Mouse (Mus musculus) stomach, postnatal 0 days (tissue): ENCODE measurements around the gene Abcc4. TPM values are rescaled to one million over a fixed set of nuclear protein-coding genes. Genes with fewer than 3 reads are reported as not detected.
A peak's percentile ranks its signal among the peaks of the same experiment; 100 is the strongest.

ENCODE experiments used
- ATAC-seq: fragments of 200-750 bp; cut with Nextera tagmentation; 2 replicates; pipeline ENCODE4 v1.8.0; 2017; ENCODE audit not compliant: low FRiP score, low TSS enrichment
- DNase-seq: peaks from one replicate; pipeline ENCODE4 v3.0.0-alpha.2; 2016; ENCODE audit warnings: low spot score
- H3K27ac ChIP-seq: fragments of 300-500 bp; sonication (generic); replicated peaks from 2 replicates; pipeline ENCODE4 v1.5.1; 2014; ENCODE audit warnings: mild to moderate bottlenecking, control low read depth
- H3K27me3 ChIP-seq: fragments of 300-500 bp; sonication (generic); 2 replicates; pipeline ENCODE4 v1.6.1; 2014; ENCODE audit warnings: low read length; ENCODE audit not compliant: control insufficient read depth, insufficient read depth
- H3K36me3 ChIP-seq: fragments of 300-500 bp; sonication (generic); 2 replicates; pipeline ENCODE4 v1.6.1; 2014; ENCODE audit warnings: low read length, mixed read lengths; ENCODE audit not compliant: control insufficient read depth, insufficient read depth
- H3K4me1 ChIP-seq: fragments of 300-500 bp; sonication (generic); replicated peaks from 2 replicates; pipeline ENCODE4 v1.6.1; 2014; ENCODE audit warnings: antibody characterized with exemption; ENCODE audit not compliant: control insufficient read depth, insufficient read depth
- H3K4me2 ChIP-seq: fragments of 300-500 bp; sonication (generic); replicated peaks from 2 replicates; pipeline ENCODE4 v1.6.1; 2014; ENCODE audit warnings: low read depth, mild to moderate bottlenecking, control low read depth, moderate library complexity
- H3K4me3 ChIP-seq: fragments of 300-500 bp; sonication (generic); 2 replicates; pipeline ENCODE4 v1.5.1; 2014; ENCODE audit warnings: low read depth, low read length, control low read depth
- H3K9ac ChIP-seq: fragments of 300-500 bp; sonication (generic); 2 replicates; pipeline ENCODE4 v1.6.1; 2014; ENCODE audit warnings: mild to moderate bottlenecking, low read length, control low read depth, mixed read lengths
- H3K9me3 ChIP-seq: fragments of 300-500 bp; sonication (generic); 2 replicates; pipeline ENCODE4 v1.6.1; 2016; ENCODE audit warnings: low read length; ENCODE audit not compliant: control insufficient read depth
- CTCF ChIP-seq: IDR thresholded peaks from 2 replicates; pipeline ENCODE4 v1.5.1; 2016; ENCODE audit warnings: antibody characterized with exemption, low read depth, mild to moderate bottlenecking, moderate library complexity
- EP300 ChIP-seq: optimal IDR thresholded peaks from 2 replicates; pipeline ENCODE3; 2016; ENCODE audit warnings: antibody characterized with exemption
- WGBS: fragments of 180-500 bp; shearing (Covaris S2); extraction: QIAGEN DNeasy Blood & Tissue Kit; methylation state at CpG from one replicate; pipeline ENCODE4 v1.1.7; 2014; 5-methylcytosine and 5-hydroxymethylcytosine counted together
- polyA plus RNA-seq: library from polyadenylated mRNA; unstranded; fragments of >200 nt; fragmentation: Nextera tagmentation; extraction: Ambion mirVana; gene quantifications from 2 replicates; pipeline ENCODE4 v1.2.1, GENCODE M21; 2015

The Abcc4 gene
- polyA plus RNA-seq, 1 experiment from 2014 or later: 1.9 TPM

DNA sequence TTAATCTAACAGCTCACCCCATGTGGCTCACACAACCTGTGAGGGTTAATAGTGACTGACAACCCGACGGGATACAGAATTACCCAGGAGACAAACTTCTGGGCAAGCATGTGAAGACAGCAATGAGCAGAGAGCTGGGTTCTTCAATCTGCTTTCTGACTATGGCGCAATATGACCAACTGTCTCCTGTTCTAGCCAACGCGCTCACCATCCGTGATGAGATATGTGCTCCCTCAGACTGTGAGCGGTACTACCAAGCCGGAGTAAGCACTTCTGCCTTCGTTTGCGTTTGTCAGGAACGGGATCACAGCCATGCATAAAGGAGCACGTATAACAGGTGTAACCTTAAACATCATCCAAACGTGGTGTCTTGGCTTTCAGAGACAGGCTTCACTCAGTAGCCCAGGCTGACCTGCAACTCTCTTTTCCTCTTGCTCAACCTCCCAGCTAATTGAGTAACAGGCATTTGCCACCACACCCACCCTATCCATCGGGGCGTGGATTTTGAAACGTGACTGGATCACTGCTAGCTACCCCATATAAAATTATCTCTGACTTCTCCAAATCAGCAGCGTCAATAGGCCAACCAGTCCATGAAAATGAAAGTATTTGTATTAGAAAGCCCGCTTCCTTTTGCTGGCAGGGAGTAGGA is 43.3 kb downstream of the Abcc4 start:
- H3K4me3 ChIP-seq: no peak overlapping the region
- WGBS: 77% methylated on average over 18 of the region's 18 CpGs
- H3K27ac ChIP-seq: no peak overlapping the region
- ATAC-seq: no peak
- no peaks in the 10 kb centered on the region for H3K27me3 ChIP-seq
- no peak for DNase-seq
- H3K36me3 ChIP-seq: no peaks in the 10 kb centered on the region
- no peak overlapping the region for H3K9ac ChIP-seq
- H3K9me3 ChIP-seq: no peaks in the 10 kb centered on the region
- no peak overlapping the region for H3K4me2 ChIP-seq
- H3K4me1 ChIP-seq: no peaks in the 10 kb centered on the region
- TF ChIP-seq EP300 (no peak), CTCF (no peak)

DNA sequence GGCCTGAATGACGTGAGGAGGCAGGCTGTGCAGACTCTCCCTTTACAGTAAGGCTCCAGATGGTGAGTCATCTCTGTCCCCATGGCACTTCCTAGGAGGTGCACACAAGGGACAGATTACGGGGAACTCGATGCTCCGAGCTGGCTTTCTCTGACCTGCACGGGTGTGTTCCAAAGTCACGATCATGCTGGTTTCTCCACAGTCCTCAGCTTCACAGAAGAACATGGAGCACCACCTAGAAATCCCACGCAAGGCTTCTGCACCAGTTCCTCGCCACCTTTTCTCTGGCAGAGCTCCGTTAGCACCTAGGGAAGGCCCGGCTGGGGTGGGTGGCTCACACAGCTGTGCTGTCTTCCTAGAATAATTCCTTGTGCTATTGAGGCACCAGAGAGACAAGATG is 43.9 kb downstream of the Abcc4 start:
- no peak overlapping the region for H3K9ac ChIP-seq
- TF ChIP-seq CTCF: no peak
- no peak overlapping the region for H3K4me2 ChIP-seq
- H3K9me3 ChIP-seq: no peaks in the 10 kb centered on the region
- no peaks in the 10 kb centered on the region for H3K27me3 ChIP-seq
- DNase-seq (peak; percentile 61), ATAC-seq (peak; percentile 68)
- H3K36me3 ChIP-seq: no peaks in the 10 kb centered on the region
- H3K4me3 ChIP-seq: no peak overlapping the region
- no peaks in the 10 kb centered on the region for H3K4me1 ChIP-seq
- 63% methylated on average over 10 of the region's 10 CpGs for WGBS
- H3K27ac ChIP-seq: no peak overlapping the region

DNA sequence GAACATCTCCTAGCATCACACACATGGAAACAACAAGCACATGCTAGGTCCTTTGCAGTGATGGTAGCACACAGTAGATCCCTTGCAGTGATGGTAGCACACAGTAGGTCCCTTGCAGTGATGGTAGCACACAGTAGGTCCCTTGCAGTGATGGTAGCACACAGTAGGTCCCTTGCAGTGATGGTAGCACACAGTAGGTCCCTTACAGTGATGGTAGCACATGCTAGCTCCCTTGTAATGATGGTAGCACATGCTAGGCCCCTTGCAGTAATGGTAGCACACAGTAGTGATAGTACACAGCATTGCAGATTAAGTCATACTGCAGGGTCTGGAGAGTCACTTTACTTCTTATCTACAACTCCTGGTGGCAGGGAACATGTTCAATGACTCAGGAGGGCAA is 46.8 kb downstream of the Abcc4 start:
- no peak overlapping the region for H3K4me2 ChIP-seq
- H3K36me3 ChIP-seq: no peaks in the 10 kb centered on the region
- DNase-seq: no peak
- H3K27ac ChIP-seq: no peak overlapping the region
- H3K4me1 ChIP-seq: no peaks in the 10 kb centered on the region
- H3K27me3 ChIP-seq: no peaks in the 10 kb centered on the region
- no peak for ATAC-seq
- TF ChIP-seq EP300: no peak
- no peak for TF ChIP-seq CTCF
- H3K4me3 ChIP-seq: no peak overlapping the region
- no peak overlapping the region for H3K9ac ChIP-seq
- H3K9me3 ChIP-seq: no peaks in the 10 kb centered on the region

DNA sequence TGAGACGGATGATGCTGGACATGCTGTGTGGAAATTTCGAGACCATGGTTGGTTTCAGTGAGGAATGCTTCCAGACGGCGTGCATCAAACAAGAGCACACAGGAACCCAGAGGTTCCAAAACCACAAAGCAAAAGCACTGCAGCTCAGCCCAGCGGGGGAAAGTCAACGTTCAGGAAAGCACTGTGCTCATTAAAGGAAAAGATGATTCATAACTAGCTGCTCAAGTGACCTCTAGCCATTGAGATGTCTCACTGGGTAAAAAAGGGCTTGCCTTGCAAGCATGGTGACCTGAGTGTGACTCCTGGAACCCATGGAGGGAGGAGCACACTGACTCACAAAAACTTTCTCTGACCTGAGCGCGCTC is 47.7 kb downstream of the Abcc4 start:
- no peaks in the 10 kb centered on the region for H3K36me3 ChIP-seq
- no peak overlapping the region for H3K9ac ChIP-seq
- no peaks in the 10 kb centered on the region for H3K27me3 ChIP-seq
- no peak overlapping the region for H3K27ac ChIP-seq
- peak; percentile 65 for ATAC-seq
- DNase-seq: no peak
- H3K4me3 ChIP-seq: no peak overlapping the region
- TF ChIP-seq CTCF (no peak), EP300 (no peak)
- 60% methylated on average over 8 of the region's 8 CpGs for WGBS
- no peaks in the 10 kb centered on the region for H3K9me3 ChIP-seq
- H3K4me2 ChIP-seq: no peak overlapping the region
- H3K4me1 ChIP-seq: no peaks in the 10 kb centered on the region

DNA sequence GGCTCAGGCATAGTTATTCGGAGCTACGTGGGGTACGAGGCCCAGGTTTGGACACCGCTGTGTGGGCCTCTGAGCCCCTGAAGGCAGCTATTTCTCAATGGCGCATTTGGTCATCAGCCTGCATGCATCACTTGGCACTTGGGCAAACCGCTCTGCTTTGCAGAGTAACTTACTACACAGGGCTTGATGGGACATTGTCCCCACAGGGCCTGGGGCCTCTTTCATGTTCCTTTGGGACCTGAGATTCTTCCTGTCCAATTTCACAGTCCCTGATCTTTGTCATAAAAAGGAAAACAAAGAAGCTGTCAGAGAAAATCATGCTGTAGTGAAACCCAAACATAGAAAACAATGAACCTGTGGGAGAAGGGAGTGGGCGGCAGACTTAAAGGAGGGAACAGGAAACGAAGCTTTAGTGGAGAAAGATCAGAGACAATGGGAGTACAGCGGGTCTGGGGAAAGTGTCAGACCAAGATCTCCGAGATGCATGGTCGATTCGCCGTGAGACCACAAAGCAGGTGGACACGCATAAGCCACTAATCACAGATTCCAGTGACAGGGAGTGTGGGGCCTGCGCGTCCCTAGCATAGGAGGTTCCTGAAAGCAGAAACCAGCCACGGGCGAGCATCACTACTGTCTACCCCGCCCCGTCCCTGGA is 48.2 kb downstream of the Abcc4 start:
- TF ChIP-seq CTCF (no peak), EP300 (no peak)
- H3K27ac ChIP-seq: peak overlapping the region; percentile 56; the same call in 1 of the 2 replicates
- 68% methylated on average over 20 of the region's 20 CpGs for WGBS
- H3K9ac ChIP-seq: no peak overlapping the region
- no peak overlapping the region for H3K4me3 ChIP-seq
- H3K36me3 ChIP-seq: no peaks in the 10 kb centered on the region
- no peaks in the 10 kb centered on the region for H3K4me1 ChIP-seq
- no peak overlapping the region for H3K4me2 ChIP-seq
- no peaks in the 10 kb centered on the region for H3K27me3 ChIP-seq
- DNase-seq (no peak), ATAC-seq (no peak)
- H3K9me3 ChIP-seq: no peaks in the 10 kb centered on the region

DNA sequence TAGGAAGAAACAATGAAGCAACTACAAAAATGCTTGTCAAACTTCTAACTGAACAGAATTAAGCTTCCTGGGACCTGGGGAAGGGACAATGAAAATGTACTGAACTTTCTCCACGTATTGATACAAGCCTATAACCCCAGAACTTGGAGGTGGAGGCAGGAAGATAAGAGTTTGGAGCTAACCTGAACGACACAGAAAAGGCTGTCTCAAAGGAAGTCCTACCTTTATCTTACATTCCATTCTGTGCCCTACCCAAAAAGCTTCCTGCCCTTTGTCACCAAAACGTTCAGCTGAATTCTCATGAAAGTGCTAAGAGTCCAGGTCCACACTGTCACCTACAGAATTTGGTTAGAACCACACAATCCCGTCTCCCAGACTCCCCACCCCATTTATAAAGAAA is 48.8 kb downstream of the Abcc4 start:
- H3K9me3 ChIP-seq: no peaks in the 10 kb centered on the region
- TF ChIP-seq CTCF (no peak), EP300 (no peak)
- ATAC-seq (no peak), DNase-seq (no peak)
- 44% methylated on average over 4 of the region's 4 CpGs for WGBS
- no peak overlapping the region for H3K4me2 ChIP-seq
- no peak overlapping the region for H3K9ac ChIP-seq
- H3K36me3 ChIP-seq: no peaks in the 10 kb centered on the region
- H3K27ac ChIP-seq: peak overlapping the region; percentile 82; the same call in 1 of the 2 replicates
- H3K4me3 ChIP-seq: no peak overlapping the region
- no peaks in the 10 kb centered on the region for H3K4me1 ChIP-seq
- H3K27me3 ChIP-seq: no peaks in the 10 kb centered on the region
